Mouse (Mus musculus) c-Kit-positive CD71-positive TER-119-positive erythroid progenitor cells, embryonic 14.5 days (primary cell): ENCODE measurements around the gene Ano1.

ENCODE experiments used
- DNase-seq: peaks from one replicate; pipeline ENCODE4 v3.0.0-alpha.2; 2013; ENCODE audit warnings: low spot score

Ano1 gene

GRCm38 (mm10) chr7:144764537-144765282 lies 12.9 kb upstream of the Ano1 start:
- no peak for DNase-seq

- no peak for DNase-seq
Observed at GRCm38 (mm10) chr7:144764013-144764412, 12.2 kb upstream of the Ano1 start.

GRCm38 (mm10) chr7:144762496-144763235 lies 10.9 kb upstream of the Ano1 start:
- DNase-seq: no peak

GRCm38 (mm10) chr7:144760228-144760627 lies 8.5 kb upstream of the Ano1 start:
- no peak for DNase-seq

GRCm38 (mm10) chr7:144759455-144759854 lies 7.7 kb upstream of the Ano1 start:
- DNase-seq: no peak

- no peak for DNase-seq
Observed at GRCm38 (mm10) chr7:144755511-144756378, 4.0 kb upstream of the Ano1 start.

GRCm38 (mm10) chr7:144754722-144755121 lies 2.9 kb upstream of the Ano1 start:
- no peak for DNase-seq

- DNase-seq: no peak
Observed at GRCm38 (mm10) chr7:144753657-144754031, 1.9 kb upstream of the Ano1 start.

- no peak for DNase-seq
Observed at GRCm38 (mm10) chr7:144752919-144753656, 1.3 kb upstream of the Ano1 start.

GRCm38 (mm10) chr7:144747756-144748155 lies 4.0 kb downstream of the Ano1 start:
- DNase-seq: peak; percentile 67

GRCm38 (mm10) chr7:144746466-144746865 lies 5.3 kb downstream of the Ano1 start:
- no peak for DNase-seq

GRCm38 (mm10) chr7:144743874-144744273 lies 7.9 kb downstream of the Ano1 start:
- DNase-seq: no peak

- DNase-seq: no peak
Observed at GRCm38 (mm10) chr7:144740643-144741042, 11.1 kb downstream of the Ano1 start.

- DNase-seq: peak; percentile 59
Observed at GRCm38 (mm10) chr7:144739810-144740209, 12.0 kb downstream of the Ano1 start.

- DNase-seq: no peak
Observed at GRCm38 (mm10) chr7:144738357-144738798, 13.4 kb downstream of the Ano1 start.

- peak; percentile 78 for DNase-seq
Observed at GRCm38 (mm10) chr7:144731897-144732291, 19.9 kb downstream of the Ano1 start.

GRCm38 (mm10) chr7:144731182-144731896 lies 20.4 kb downstream of the Ano1 start:
- peak; percentile 69 for DNase-seq

- DNase-seq: no peak
Observed at GRCm38 (mm10) chr7:144724283-144724682, 27.5 kb downstream of the Ano1 start.

- DNase-seq: no peak
Observed at GRCm38 (mm10) chr7:144719956-144720355, 31.8 kb downstream of the Ano1 start.

GRCm38 (mm10) chr7:144717736-144718135 lies 34.0 kb downstream of the Ano1 start:
- DNase-seq: no peak

GRCm38 (mm10) chr7:144697870-144698269 lies 53.9 kb downstream of the Ano1 start:
- no peak for DNase-seq
